Comparison of ENCODE assay signal across 9 mouse cellular contexts in genomic region chr1:82476746-82477145, GRCm38 (mm10).
DNase-seq lines count a peak whose midpoint lies in the region; ATAC-seq and TF ChIP-seq lines count a peak whose summit lies in the region.
"Had no signal": no experiment of that assay in that cellular context is flagged by ENCODE, and none has a peak within 500 bp of the region (broad histone marks: within the 10 kb centered on the region; RNA-seq: fewer than 3 reads in every experiment).

No protein-coding gene starts in this region.

- WGBS in forebrain, embryonic 13.5 days, result 10% methylated on average over 9 of the region's 9 CpGs
- WGBS in hindbrain, embryonic 11.5 days, result 14% methylated on average over 9 of the region's 9 CpGs
- WGBS in midbrain, embryonic 10.5 days, result 25% methylated on average over 9 of the region's 9 CpGs

- no peak for TF ChIP-seq CTCF in brain, embryonic 14.5 days (IDR thresholded peaks at IDR 0.05; ENCODE audit: borderline replicate concordance, extremely low read depth, insufficient read depth, insufficient read length)

- peak overlapping the region; percentile 10; the same call in 1 of the 2 replicates for H3K4me2 ChIP-seq in forebrain, embryonic 13.5 days
- H3K4me2 ChIP-seq in hindbrain, embryonic 11.5 days (replicated peaks; ENCODE audit: low read depth, low read length), result no peak overlapping the region

- H3K4me3 ChIP-seq in forebrain, embryonic 13.5 days, result no peak overlapping the region
- no peak overlapping the region for H3K4me3 ChIP-seq in hindbrain, embryonic 11.5 days (ENCODE audit: low read depth, low read length)
- H3K4me3 ChIP-seq in midbrain, embryonic 10.5 days, result no peak overlapping the region
- H3K4me3 ChIP-seq: megakaryocyte, embryonic 14.5 days had no signal

- peak; percentile 34 for ATAC-seq in forebrain, embryonic 13.5 days
- ATAC-seq in hindbrain, embryonic 11.5 days (ENCODE audit: low FRiP score), result peak; percentile 23; the same call in 1 of the 2 replicates

- no peaks in the 10 kb centered on the region for H3K36me3 ChIP-seq in forebrain, embryonic 13.5 days (ENCODE audit: poor library complexity, severe bottlenecking)
- H3K36me3 ChIP-seq in hindbrain, embryonic 11.5 days (ENCODE audit: control insufficient read depth, insufficient read depth, low read length), result no peaks in the 10 kb centered on the region
- no peaks in the 10 kb centered on the region for H3K36me3 ChIP-seq in midbrain, embryonic 10.5 days

- no peaks in the 10 kb centered on the region for H3K9me3 ChIP-seq in forebrain, embryonic 13.5 days (replicated peaks)
- no peaks in the 10 kb centered on the region for H3K9me3 ChIP-seq in hindbrain, embryonic 11.5 days (ENCODE audit: control insufficient read depth, low read length)
- no peaks in the 10 kb centered on the region for H3K9me3 ChIP-seq in midbrain, embryonic 10.5 days (replicated peaks)

- no peak for TF ChIP-seq POLR2A in brain, embryonic 14.5 days (IDR thresholded peaks at IDR 0.05; ENCODE audit: borderline replicate concordance, extremely low read depth, insufficient read depth, insufficient read length, poor library complexity, severe bottlenecking)

- peak; percentile 79 for DNase-seq in brain, embryonic 14.5 days (ENCODE audit: low read depth)
- peak; percentile 52 for DNase-seq in hindbrain, embryonic 11.5 days (ENCODE audit: low spot score)
- DNase-seq in midbrain, embryonic 10.5 days (ENCODE audit: low spot score), result peak; percentile 38
- DNase-seq in cerebellum, adult 9-10 months, result no peak
- no peak for DNase-seq in thymus, postnatal 25 days
- DNase-seq in c-Kit-positive CD71-positive TER-119-positive erythroid progenitor cells, embryonic 14.5 days (ENCODE audit: low spot score), result no peak
- DNase-seq in adrenal gland, postnatal 25 days, result no peak

- peak overlapping the region; percentile 68; the same call in 1 of the 2 replicates for H3K27ac ChIP-seq in forebrain, embryonic 13.5 days
- no peak overlapping the region for H3K27ac ChIP-seq in hindbrain, embryonic 11.5 days (ENCODE audit: low read depth, low read length)
- H3K27ac ChIP-seq in midbrain, embryonic 10.5 days (replicated peaks), result no peak overlapping the region

- no peak overlapping the region for H3K9ac ChIP-seq in forebrain, embryonic 13.5 days
- no peak overlapping the region for H3K9ac ChIP-seq in hindbrain, embryonic 11.5 days (ENCODE audit: low read depth, low read length)

- H3K4me1 ChIP-seq in forebrain, embryonic 13.5 days, result peaks cover 30% of the 10 kb centered on the region
- H3K4me1 ChIP-seq in hindbrain, embryonic 11.5 days (replicated peaks; ENCODE audit: control insufficient read depth, insufficient read depth, low read length), result peaks cover 2% of the 10 kb centered on the region; the same call in 1 of the 2 replicates
- peaks cover 26% of the 10 kb centered on the region for H3K4me1 ChIP-seq in midbrain, embryonic 10.5 days
- H3K4me1 ChIP-seq: megakaryocyte, embryonic 14.5 days had no signal

- no peaks in the 10 kb centered on the region for H3K27me3 ChIP-seq in forebrain, embryonic 13.5 days
- H3K27me3 ChIP-seq in hindbrain, embryonic 11.5 days (ENCODE audit: control insufficient read depth, insufficient read depth, low read length), result no peaks in the 10 kb centered on the region
- H3K27me3 ChIP-seq in midbrain, embryonic 10.5 days (ENCODE audit: low read depth, poor library complexity, severe bottlenecking), result no peaks in the 10 kb centered on the region
- H3K27me3 ChIP-seq: megakaryocyte, embryonic 14.5 days had no signal

Comparison
In these comparisons a context has a peak if more than half of its experiments do, and no peak if none do; other contexts are left out.
1. DNase-seq: peak in brain, embryonic 14.5 days (single experiment), hindbrain, embryonic 11.5 days (single experiment) and midbrain, embryonic 10.5 days (single experiment); none in cerebellum, adult 9-10 months (single experiment), thymus, postnatal 25 days (single experiment), c-Kit-positive CD71-positive TER-119-positive erythroid progenitor cells, embryonic 14.5 days (single experiment) and adrenal gland, postnatal 25 days (single experiment).